Mouse (Mus musculus): ENCODE measurements around the gene Col4a1. TPM values are rescaled to one million over a fixed set of nuclear protein-coding genes. Genes with fewer than 3 reads are reported as not detected.

Col4a1 gene
- polyA plus RNA-seq, 1 experiment from 2014 or later = 123 TPM

- no peak for ATAC-seq (ENCODE audit: low FRiP score, low TSS enrichment)
- Histone ChIP-seq H3K27ac (replicated peaks; ENCODE audit: low read depth, low read length) (no peak overlapping the region), H3K36me3 (ENCODE audit: control insufficient read depth, insufficient read depth, low read length) (no peaks in the 10 kb centered on the region), H3K4me1 (ENCODE audit: control insufficient read depth, insufficient read depth, low read length) (no peaks in the 10 kb centered on the region), H3K27me3 (ENCODE audit: control insufficient read depth, insufficient read depth, low read length) (no peaks in the 10 kb centered on the region), H3K9me3 (ENCODE audit: control insufficient read depth, low read length) (no peaks in the 10 kb centered on the region), H3K4me3 (replicated peaks; ENCODE audit: low read depth, low read length) (no peak overlapping the region), H3K9ac (replicated peaks; ENCODE audit: low read length) (no peak overlapping the region), H3K4me2 (ENCODE audit: low read length) (no peak overlapping the region)
- no peak for DNase-seq
- WGBS = 88% methylated on average over 6 of the region's 6 CpGs
Measured at GRCm38 (mm10) chr8:11351355-11351754, 38.7 kb upstream of the Col4a1 start.

DNA sequence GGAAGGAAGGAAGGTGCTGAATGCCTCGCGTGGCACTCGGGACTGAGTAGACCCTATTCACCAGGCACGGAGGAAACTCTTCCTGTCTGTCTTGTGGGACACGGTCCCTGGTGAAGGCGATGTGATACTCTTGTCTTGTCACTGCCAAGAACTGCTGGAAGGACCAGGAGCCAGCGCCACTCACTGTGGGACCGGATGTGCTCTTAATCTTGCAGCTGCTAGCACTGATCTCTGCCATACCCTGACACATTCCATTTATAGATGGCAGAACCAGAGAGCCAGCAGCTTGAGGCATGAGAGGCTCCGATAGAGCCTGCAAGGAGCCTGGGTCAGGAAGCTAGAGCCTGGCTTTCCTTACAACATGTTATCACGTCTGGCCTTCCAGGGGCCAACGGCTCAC, 36.0 kb upstream of the Col4a1 start:
- no peak for DNase-seq

GRCm38 (mm10) chr8:11347699-11348098, 35.1 kb upstream of the Col4a1 start:
- 88% methylated on average over 9 of the region's 9 CpGs for WGBS
- ATAC-seq (ENCODE audit: low FRiP score, low TSS enrichment) (no peak), DNase-seq (no peak)
- no peaks in the 10 kb centered on the region for H3K9me3 ChIP-seq (ENCODE audit: control insufficient read depth, low read length)
- H3K4me3 ChIP-seq (replicated peaks; ENCODE audit: low read depth, low read length) = no peak overlapping the region
- H3K9ac ChIP-seq (replicated peaks; ENCODE audit: low read length) = no peak overlapping the region
- no peaks in the 10 kb centered on the region for H3K4me1 ChIP-seq (ENCODE audit: control insufficient read depth, insufficient read depth, low read length)
- H3K27ac ChIP-seq (replicated peaks; ENCODE audit: low read depth, low read length) = no peak overlapping the region
- H3K4me2 ChIP-seq (ENCODE audit: low read length) = no peak overlapping the region
- no peaks in the 10 kb centered on the region for H3K27me3 ChIP-seq (ENCODE audit: control insufficient read depth, insufficient read depth, low read length)
- no peaks in the 10 kb centered on the region for H3K36me3 ChIP-seq (ENCODE audit: control insufficient read depth, insufficient read depth, low read length)

More for the DNA sequence above, 36.0 kb upstream of the Col4a1 start:
- H3K9ac ChIP-seq (replicated peaks; ENCODE audit: low read length) = no peak overlapping the region
- no peak overlapping the region for H3K4me2 ChIP-seq (ENCODE audit: low read length)
- H3K9me3 ChIP-seq (ENCODE audit: control insufficient read depth, low read length) = no peaks in the 10 kb centered on the region
- 93% methylated on average over 11 of the region's 11 CpGs for WGBS
- H3K27me3 ChIP-seq (ENCODE audit: control insufficient read depth, insufficient read depth, low read length) = no peaks in the 10 kb centered on the region
- no peak for ATAC-seq (ENCODE audit: low FRiP score, low TSS enrichment)
- H3K27ac ChIP-seq (replicated peaks; ENCODE audit: low read depth, low read length) = no peak overlapping the region
- H3K4me1 ChIP-seq (ENCODE audit: control insufficient read depth, insufficient read depth, low read length) = no peaks in the 10 kb centered on the region
- no peaks in the 10 kb centered on the region for H3K36me3 ChIP-seq (ENCODE audit: control insufficient read depth, insufficient read depth, low read length)
- no peak overlapping the region for H3K4me3 ChIP-seq (replicated peaks; ENCODE audit: low read depth, low read length)

DNA sequence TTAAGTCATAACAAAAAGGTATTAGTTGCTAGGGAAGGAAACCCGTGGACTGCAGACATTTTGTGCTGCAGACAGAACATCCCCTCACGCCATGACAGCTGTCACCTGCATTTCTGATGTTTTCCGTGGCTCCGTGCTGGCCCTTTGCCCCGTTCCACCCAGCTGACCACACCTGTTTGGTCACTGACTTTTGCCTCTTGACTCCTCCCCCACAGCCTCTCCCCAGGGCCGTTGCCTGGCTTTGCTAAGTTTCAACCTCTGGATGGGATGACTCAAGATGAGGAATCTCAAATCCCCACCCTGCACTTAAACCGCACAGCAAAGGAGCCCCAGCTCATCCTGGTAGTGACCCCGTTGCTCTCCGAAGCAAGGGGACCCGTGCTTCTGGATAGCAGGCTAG, 33.6 kb upstream of the Col4a1 start:
- H3K9me3 ChIP-seq (ENCODE audit: control insufficient read depth, low read length) = no peaks in the 10 kb centered on the region
- DNase-seq (no peak), ATAC-seq (ENCODE audit: low FRiP score, low TSS enrichment) (no peak)
- H3K4me3 ChIP-seq (replicated peaks; ENCODE audit: low read depth, low read length) = no peak overlapping the region
- H3K36me3 ChIP-seq (ENCODE audit: control insufficient read depth, insufficient read depth, low read length) = no peaks in the 10 kb centered on the region
- H3K9ac ChIP-seq (replicated peaks; ENCODE audit: low read length) = no peak overlapping the region
- H3K4me1 ChIP-seq (ENCODE audit: control insufficient read depth, insufficient read depth, low read length) = no peaks in the 10 kb centered on the region
- 91% methylated on average over 10 of the region's 10 CpGs for WGBS
- no peaks in the 10 kb centered on the region for H3K27me3 ChIP-seq (ENCODE audit: control insufficient read depth, insufficient read depth, low read length)
- H3K27ac ChIP-seq (replicated peaks; ENCODE audit: low read depth, low read length) = no peak overlapping the region
- H3K4me2 ChIP-seq (ENCODE audit: low read length) = no peak overlapping the region

GRCm38 (mm10) chr8:11344459-11344858, 31.8 kb upstream of the Col4a1 start:
- H3K9ac ChIP-seq (replicated peaks; ENCODE audit: low read length) = no peak overlapping the region
- H3K9me3 ChIP-seq (ENCODE audit: control insufficient read depth, low read length) = no peaks in the 10 kb centered on the region
- no peak overlapping the region for H3K4me3 ChIP-seq (replicated peaks; ENCODE audit: low read depth, low read length)
- H3K36me3 ChIP-seq (ENCODE audit: control insufficient read depth, insufficient read depth, low read length) = no peaks in the 10 kb centered on the region
- no peaks in the 10 kb centered on the region for H3K27me3 ChIP-seq (ENCODE audit: control insufficient read depth, insufficient read depth, low read length)
- H3K27ac ChIP-seq (replicated peaks; ENCODE audit: low read depth, low read length) = no peak overlapping the region
- no peak overlapping the region for H3K4me2 ChIP-seq (ENCODE audit: low read length)
- no peak for DNase-seq
- 86% methylated on average over 9 of the region's 9 CpGs for WGBS
- no peak for ATAC-seq (ENCODE audit: low FRiP score, low TSS enrichment)
- no peaks in the 10 kb centered on the region for H3K4me1 ChIP-seq (ENCODE audit: control insufficient read depth, insufficient read depth, low read length)

DNA sequence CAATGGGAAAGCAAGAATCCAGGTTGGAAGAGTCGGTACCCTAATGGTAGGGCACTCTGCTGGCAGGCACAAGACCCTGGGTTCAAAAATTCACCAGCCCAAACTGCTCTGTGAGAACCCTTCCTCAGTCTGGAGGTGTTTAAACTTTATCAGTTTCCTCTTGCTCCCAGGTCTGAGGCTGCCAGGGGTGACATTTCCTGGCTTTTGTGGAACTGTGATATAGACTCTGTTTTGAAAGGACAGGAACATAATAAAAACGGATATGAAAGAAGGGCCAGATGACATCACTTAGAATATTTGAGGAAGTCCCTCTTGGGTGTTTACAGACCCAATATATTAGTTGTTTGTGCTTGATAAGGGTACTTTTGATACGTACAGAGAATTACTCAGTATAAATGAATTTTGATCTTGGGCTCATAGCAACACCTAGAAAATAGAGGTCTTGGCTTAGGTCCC, 28.5 kb upstream of the Col4a1 start:
- ATAC-seq (ENCODE audit: low FRiP score, low TSS enrichment) (no peak), DNase-seq (no peak)
- Histone ChIP-seq H3K4me2 (ENCODE audit: low read length) (no peak overlapping the region), H3K27ac (replicated peaks; ENCODE audit: low read depth, low read length) (no peak overlapping the region), H3K27me3 (ENCODE audit: control insufficient read depth, insufficient read depth, low read length) (no peaks in the 10 kb centered on the region), H3K4me1 (ENCODE audit: control insufficient read depth, insufficient read depth, low read length) (no peaks in the 10 kb centered on the region), H3K36me3 (ENCODE audit: control insufficient read depth, insufficient read depth, low read length) (no peaks in the 10 kb centered on the region), H3K9me3 (ENCODE audit: control insufficient read depth, low read length) (no peaks in the 10 kb centered on the region), H3K4me3 (replicated peaks; ENCODE audit: low read depth, low read length) (no peak overlapping the region), H3K9ac (replicated peaks; ENCODE audit: low read length) (no peak overlapping the region)
- WGBS = 89% methylated on average over 3 of the region's 3 CpGs

- Histone ChIP-seq H3K4me2 (ENCODE audit: low read length) (no peak overlapping the region), H3K9me3 (ENCODE audit: control insufficient read depth, low read length) (no peaks in the 10 kb centered on the region), H3K4me1 (ENCODE audit: control insufficient read depth, insufficient read depth, low read length) (no peaks in the 10 kb centered on the region), H3K4me3 (replicated peaks; ENCODE audit: low read depth, low read length) (no peak overlapping the region), H3K36me3 (ENCODE audit: control insufficient read depth, insufficient read depth, low read length) (no peaks in the 10 kb centered on the region), H3K27ac (replicated peaks; ENCODE audit: low read depth, low read length) (no peak overlapping the region), H3K27me3 (ENCODE audit: control insufficient read depth, insufficient read depth, low read length) (no peaks in the 10 kb centered on the region), H3K9ac (replicated peaks; ENCODE audit: low read length) (no peak overlapping the region)
- DNase-seq = no peak
- no peak for ATAC-seq (ENCODE audit: low FRiP score, low TSS enrichment)
- 73% methylated on average over 12 of the region's 12 CpGs for WGBS
Measured at GRCm38 (mm10) chr8:11340310-11341110, 27.9 kb upstream of the Col4a1 start.

DNA sequence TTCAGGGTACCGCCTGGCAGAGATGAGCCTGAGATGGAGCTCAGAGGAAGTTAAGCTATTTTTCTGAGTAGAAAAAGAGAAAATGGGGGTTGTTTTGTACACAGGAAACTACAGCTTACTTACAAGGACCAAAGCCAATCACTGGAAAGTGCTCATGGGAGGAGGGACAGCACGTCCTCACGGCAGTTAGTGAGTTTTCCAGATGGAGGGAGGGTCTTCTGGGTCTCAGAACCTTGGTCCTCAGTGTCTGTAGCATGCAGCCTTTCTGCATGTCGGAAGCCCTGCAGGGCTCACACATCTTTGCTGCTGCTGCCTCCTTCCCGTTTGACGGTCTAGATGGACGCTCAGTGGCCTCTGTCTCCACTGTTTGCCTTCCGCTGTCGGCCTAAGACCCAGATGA, 25.9 kb upstream of the Col4a1 start:
- no peak for ATAC-seq (ENCODE audit: low FRiP score, low TSS enrichment)
- 94% methylated on average over 9 of the region's 9 CpGs for WGBS

GRCm38 (mm10) chr8:11337642-11338041, 25.0 kb upstream of the Col4a1 start:
- H3K9me3 ChIP-seq (ENCODE audit: control insufficient read depth, low read length) = no peaks in the 10 kb centered on the region
- H3K4me1 ChIP-seq (ENCODE audit: control insufficient read depth, insufficient read depth, low read length) = no peaks in the 10 kb centered on the region
- H3K4me3 ChIP-seq (replicated peaks; ENCODE audit: low read depth, low read length) = no peak overlapping the region
- H3K36me3 ChIP-seq (ENCODE audit: control insufficient read depth, insufficient read depth, low read length) = no peaks in the 10 kb centered on the region
- H3K27ac ChIP-seq (replicated peaks; ENCODE audit: low read depth, low read length) = no peak overlapping the region
- WGBS = 88% methylated on average over 10 of the region's 10 CpGs
- no peak for ATAC-seq (ENCODE audit: low FRiP score, low TSS enrichment)
- H3K9ac ChIP-seq (replicated peaks; ENCODE audit: low read length) = no peak overlapping the region
- H3K4me2 ChIP-seq (ENCODE audit: low read length) = no peak overlapping the region
- no peak for DNase-seq
- no peaks in the 10 kb centered on the region for H3K27me3 ChIP-seq (ENCODE audit: control insufficient read depth, insufficient read depth, low read length)

More for the DNA sequence above, 25.9 kb upstream of the Col4a1 start:
- no peak overlapping the region for H3K4me3 ChIP-seq (replicated peaks; ENCODE audit: low read depth, low read length)
- no peak overlapping the region for H3K9ac ChIP-seq (replicated peaks; ENCODE audit: low read length)
- no peak overlapping the region for H3K4me2 ChIP-seq (ENCODE audit: low read length)
- DNase-seq = no peak
- H3K36me3 ChIP-seq (ENCODE audit: control insufficient read depth, insufficient read depth, low read length) = no peaks in the 10 kb centered on the region
- H3K27ac ChIP-seq (replicated peaks; ENCODE audit: low read depth, low read length) = no peak overlapping the region
- H3K4me1 ChIP-seq (ENCODE audit: control insufficient read depth, insufficient read depth, low read length) = no peaks in the 10 kb centered on the region
- H3K9me3 ChIP-seq (ENCODE audit: control insufficient read depth, low read length) = no peaks in the 10 kb centered on the region
- no peaks in the 10 kb centered on the region for H3K27me3 ChIP-seq (ENCODE audit: control insufficient read depth, insufficient read depth, low read length)
